Mouse (Mus musculus) G1E (cell line): ENCODE results near the gene Men1.

Experiments used
- CTCF ChIP-seq: IDR thresholded peaks from 2 replicates; pipeline ENCODE4 v1.5.1; 2012; ENCODE audit warnings: low read depth, low read length, inconsistent platforms, mixed read lengths
- GATA1 ChIP-seq: IDR thresholded peaks from 2 replicates; pipeline ENCODE4 v1.6.1; 2012; ENCODE audit warnings: borderline replicate concordance, low read length, inconsistent platforms, mixed read lengths
- POLR2AphosphoS5 ChIP-seq: IDR thresholded peaks from 2 replicates; pipeline ENCODE4 v1.6.1; 2012; ENCODE audit warnings: low read depth, low read length, inconsistent platforms; ENCODE audit not compliant: insufficient replicate concordance
- TAL1 ChIP-seq: conservative IDR thresholded peaks from 2 replicates; pipeline ENCODE4 v1.6.1; 2012; ENCODE audit warnings: low read depth, low read length, inconsistent platforms, mixed read lengths

DNA sequence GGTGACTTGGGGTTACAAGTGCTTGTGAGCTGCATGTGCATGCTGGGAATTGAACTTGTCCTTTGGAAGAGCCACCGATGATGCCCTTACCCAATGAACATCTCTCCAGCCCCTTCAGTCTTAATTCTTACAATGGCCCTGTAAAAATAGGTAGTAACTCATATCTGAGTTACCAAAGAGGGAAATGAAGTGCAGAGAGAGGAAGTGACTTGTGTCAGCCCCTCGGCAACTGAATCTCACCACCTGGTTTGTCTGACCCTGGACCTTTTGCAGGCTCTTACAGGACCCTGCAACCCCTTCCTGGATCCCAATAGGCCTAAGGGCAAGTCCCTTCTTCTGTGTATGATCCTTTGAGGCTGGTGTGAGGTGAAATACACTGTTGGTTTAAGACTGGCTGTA is 17.3 kb downstream of the Men1 start:
- TF ChIP-seq CTCF (no peak), TAL1 (no peak), GATA1 (no peak), POLR2AphosphoS5 (no peak)
